Mouse (Mus musculus) heart, embryonic 16.5 days (tissue): ENCODE measurements at regions not wholly inside any gene's neighbourhood (a gene's known extent, or its start where the extent isn't known, plus 50 kb on each side); places are given as distances from the start of the nearest gene placed in this dataset.

ENCODE experiments used
- ATAC-seq: fragments of 200-750 bp; cut with Nextera tagmentation; replicated peaks from 2 replicates; pipeline ENCODE4 v1.8.0; 2017; ENCODE audit warnings: moderate number of reproducible peaks; ENCODE audit not compliant: insufficient read depth, low FRiP score; ENCODE audit errors: extremely low read depth
- H3K27ac ChIP-seq: fragments of 300-500 bp; sonication (generic); 2 replicates; pipeline ENCODE4 v1.5.1; 2014; ENCODE audit warnings: mild to moderate bottlenecking, low read length, control low read depth, moderate library complexity
- H3K27me3 ChIP-seq: fragments of 300-500 bp; sonication (generic); 2 replicates; pipeline ENCODE4 v1.6.1; 2014; ENCODE audit warnings: low read length, mixed read lengths; ENCODE audit not compliant: control insufficient read depth, insufficient read depth
- H3K36me3 ChIP-seq: fragments of 300-500 bp; sonication (generic); 2 replicates; pipeline ENCODE4 v1.6.1; 2014; ENCODE audit not compliant: control insufficient read depth, insufficient read depth
- H3K4me1 ChIP-seq: fragments of 300-500 bp; sonication (generic); 2 replicates; pipeline ENCODE4 v1.6.1; 2014; ENCODE audit warnings: low read length, mixed read lengths; ENCODE audit not compliant: control insufficient read depth, insufficient read depth
- H3K4me2 ChIP-seq: fragments of 300-500 bp; sonication (generic); 2 replicates; pipeline ENCODE4 v1.6.1; 2014; ENCODE audit warnings: low read depth, mild to moderate bottlenecking, control low read depth, low read length
- H3K4me3 ChIP-seq: fragments of 300-500 bp; sonication (generic); 2 replicates; pipeline ENCODE4 v1.5.1; 2014; ENCODE audit warnings: mild to moderate bottlenecking, control low read depth, low read length
- H3K9ac ChIP-seq: fragments of 300-500 bp; sonication (generic); 2 replicates; pipeline ENCODE4 v1.6.1; 2014; ENCODE audit warnings: low read length, control low read depth
- H3K9me3 ChIP-seq: fragments of 300-500 bp; sonication (generic); replicated peaks from 2 replicates; pipeline ENCODE4 v1.6.1; 2016; ENCODE audit warnings: low read length; ENCODE audit not compliant: control insufficient read depth
- WGBS: fragments of 180-500 bp; shearing (Covaris S2); extraction: QIAGEN DNeasy Blood & Tissue Kit; methylation state at CpG from one replicate; pipeline ENCODE4 v1.1.7; 2014; 5-methylcytosine and 5-hydroxymethylcytosine counted together

DNA sequence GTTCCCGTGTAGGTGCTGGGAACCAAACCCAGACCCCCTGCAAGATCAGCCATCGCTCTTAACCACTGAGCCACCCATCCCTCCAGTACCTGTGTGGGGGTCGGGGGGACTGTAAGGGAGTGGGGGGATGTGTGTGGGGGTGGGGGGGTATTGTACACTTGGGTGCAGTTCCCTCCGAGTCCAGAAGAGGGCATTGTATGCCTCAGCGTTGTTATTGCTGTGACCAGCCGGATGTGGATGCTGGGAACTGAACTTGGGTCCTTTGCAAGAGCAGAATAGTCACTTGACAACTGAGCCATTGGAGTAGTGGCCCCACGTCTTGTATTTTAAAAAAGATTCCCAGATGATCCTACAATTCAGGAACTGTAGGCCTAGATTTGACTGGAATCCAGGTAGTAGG is 64.2 kb upstream of the Sec14l1 start:
- H3K4me2 ChIP-seq = no peak overlapping the region
- no peak for ATAC-seq
- no peaks in the 10 kb centered on the region for H3K9me3 ChIP-seq
- whole genome bisulfite sequencing = 87% methylated on average over 7 of the region's 7 CpGs
- no peaks in the 10 kb centered on the region for H3K27me3 ChIP-seq
- H3K4me1 ChIP-seq = peaks cover 14% of the 10 kb centered on the region
- H3K4me3 ChIP-seq = no peak overlapping the region
- H3K36me3 ChIP-seq = no peaks in the 10 kb centered on the region
- H3K9ac ChIP-seq = no peak overlapping the region
- H3K27ac ChIP-seq = no peak overlapping the region

DNA sequence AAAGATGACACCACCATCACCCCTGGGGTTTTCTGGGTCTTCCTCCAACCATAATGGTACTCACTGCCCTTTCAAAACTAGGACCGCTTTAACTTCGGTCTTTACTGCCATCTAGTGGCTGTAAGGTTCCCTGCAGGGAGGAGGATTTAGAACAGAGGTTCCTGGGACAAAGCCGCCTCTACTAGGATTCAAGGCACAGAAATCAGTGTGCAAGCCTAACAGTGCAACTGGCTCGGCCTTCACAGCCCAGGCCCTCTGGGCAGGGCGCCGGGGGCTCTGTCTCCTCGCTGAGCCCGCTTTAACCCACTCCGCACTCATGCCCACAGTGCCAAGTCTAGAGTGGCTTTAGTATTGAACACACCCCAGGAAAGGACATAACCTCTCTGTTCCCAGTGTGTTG is 58.0 kb upstream of the Sec14l1 start:
- H3K9ac ChIP-seq = no peak overlapping the region
- 9% methylated on average over 9 of the region's 9 CpGs for WGBS
- no peak overlapping the region for H3K27ac ChIP-seq
- no peak overlapping the region for H3K4me3 ChIP-seq
- H3K27me3 ChIP-seq = no peaks in the 10 kb centered on the region
- peaks cover 17% of the 10 kb centered on the region for H3K4me1 ChIP-seq
- H3K4me2 ChIP-seq = no peak overlapping the region
- no peaks in the 10 kb centered on the region for H3K36me3 ChIP-seq
- no peaks in the 10 kb centered on the region for H3K9me3 ChIP-seq
- no peak for ATAC-seq

DNA sequence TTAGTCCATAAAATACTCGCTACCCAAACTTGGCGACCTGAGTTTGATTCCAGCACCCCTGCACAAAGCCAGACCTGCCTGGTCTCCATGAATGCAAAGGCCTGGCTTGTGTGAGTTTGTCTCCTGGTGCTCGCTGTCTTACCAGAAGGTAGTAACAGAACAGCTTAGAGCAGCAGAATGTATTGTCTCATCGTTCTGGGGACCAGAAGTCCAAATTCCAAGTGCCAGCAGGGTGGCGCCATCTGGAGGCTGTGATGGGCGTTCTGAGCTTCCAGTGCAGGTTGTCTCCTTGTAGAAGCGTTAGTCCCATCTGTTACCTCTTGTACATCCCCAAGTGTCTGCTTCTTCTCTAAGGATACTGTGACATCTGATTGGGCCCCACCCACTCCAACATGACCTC is 57.5 kb upstream of the Sec14l1 start:
- Histone ChIP-seq H3K9me3 (no peaks in the 10 kb centered on the region), H3K27ac (no peak overlapping the region), H3K4me3 (no peak overlapping the region), H3K4me2 (no peak overlapping the region), H3K4me1 (peaks cover 17% of the 10 kb centered on the region), H3K9ac (no peak overlapping the region), H3K27me3 (no peaks in the 10 kb centered on the region), H3K36me3 (no peaks in the 10 kb centered on the region)
- WGBS = 35% methylated on average over 7 of the region's 7 CpGs
- ATAC-seq = no peak

DNA sequence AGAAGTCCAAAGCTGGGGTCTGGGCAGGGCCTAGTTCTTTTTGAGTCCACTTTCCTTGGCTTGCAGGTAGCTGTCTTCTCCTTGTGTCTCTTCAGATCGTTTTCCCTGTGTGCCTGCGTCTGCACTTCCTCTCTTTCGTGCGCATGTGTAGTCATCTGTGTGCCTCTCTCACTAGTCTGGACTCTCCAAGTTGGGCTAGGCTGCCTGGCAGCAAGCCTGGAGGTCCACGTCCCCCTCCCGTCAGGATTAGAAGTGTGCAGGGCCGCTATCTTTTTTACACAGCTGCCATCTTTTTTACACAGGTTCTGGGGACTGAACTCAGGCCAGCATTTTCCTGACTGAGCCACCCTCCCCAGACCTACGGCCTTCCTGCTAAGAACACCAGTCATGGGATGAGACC is 55.8 kb upstream of the Sec14l1 start:
- Histone ChIP-seq H3K9ac (peak overlapping the region; percentile 51; the same call in 1 of the 2 replicates), H3K27ac (no peak overlapping the region)

DNA sequence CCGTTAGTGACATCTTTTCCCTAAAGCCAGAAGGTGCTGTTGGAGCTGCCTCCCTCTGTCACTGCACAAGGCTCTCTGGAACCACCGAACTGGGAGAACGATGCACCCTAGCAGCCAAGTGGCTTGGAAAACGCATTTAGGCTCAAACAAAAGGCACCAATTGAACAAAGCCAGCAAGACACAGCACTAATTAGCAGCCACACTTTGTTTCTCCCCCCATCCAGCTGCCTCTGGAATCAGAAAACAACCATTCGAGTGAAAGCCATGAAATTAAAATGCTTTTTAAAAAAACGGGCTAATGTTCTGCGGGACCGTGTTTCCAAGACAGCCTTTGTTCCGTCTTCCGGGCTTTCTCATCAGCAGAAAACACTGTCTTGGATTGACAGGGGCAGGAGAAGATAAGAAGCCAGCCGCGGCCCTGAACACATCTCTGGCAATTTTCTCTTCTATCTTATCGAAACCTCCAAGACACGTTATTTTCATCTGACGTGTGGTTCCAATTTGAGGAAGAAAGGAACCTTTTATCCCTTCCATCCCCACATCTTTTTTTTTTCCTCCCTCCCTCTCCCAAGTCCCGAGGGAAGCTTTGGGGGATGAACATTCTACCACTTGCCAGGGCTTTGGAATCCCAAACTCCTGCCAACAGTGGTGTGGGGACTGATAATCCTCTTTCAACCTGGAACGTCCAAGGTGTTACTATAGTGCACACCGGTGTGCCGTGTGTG is 54.8 kb upstream of the Sec14l1 start:
- ATAC-seq = no peak
- Histone ChIP-seq H3K9me3 (no peaks in the 10 kb centered on the region), H3K27me3 (peaks cover 4% of the 10 kb centered on the region; the same call in 1 of the 2 replicates), H3K9ac (0 out of 2 replicates have a peak overlapping the region, but pooled peaks have one; percentile 23), H3K36me3 (no peaks in the 10 kb centered on the region), H3K4me2 (peak overlapping the region; percentile 52), H3K27ac (no peak overlapping the region; the same call in 1 of the 2 replicates), H3K4me1 (peaks cover 17% of the 10 kb centered on the region), H3K4me3 (peak overlapping the region; percentile 20)
- WGBS = 10% methylated on average over 19 of the region's 19 CpGs

More for the DNA sequence above, 55.8 kb upstream of the Sec14l1 start:
- Histone ChIP-seq H3K4me3 (no peak overlapping the region), H3K27me3 (no peaks in the 10 kb centered on the region), H3K4me2 (peak overlapping the region; percentile 33), H3K4me1 (peaks cover 17% of the 10 kb centered on the region), H3K36me3 (no peaks in the 10 kb centered on the region), H3K9me3 (no peaks in the 10 kb centered on the region)
- WGBS = 23% methylated on average over 8 of the region's 8 CpGs
- peak; percentile 66 for ATAC-seq

DNA sequence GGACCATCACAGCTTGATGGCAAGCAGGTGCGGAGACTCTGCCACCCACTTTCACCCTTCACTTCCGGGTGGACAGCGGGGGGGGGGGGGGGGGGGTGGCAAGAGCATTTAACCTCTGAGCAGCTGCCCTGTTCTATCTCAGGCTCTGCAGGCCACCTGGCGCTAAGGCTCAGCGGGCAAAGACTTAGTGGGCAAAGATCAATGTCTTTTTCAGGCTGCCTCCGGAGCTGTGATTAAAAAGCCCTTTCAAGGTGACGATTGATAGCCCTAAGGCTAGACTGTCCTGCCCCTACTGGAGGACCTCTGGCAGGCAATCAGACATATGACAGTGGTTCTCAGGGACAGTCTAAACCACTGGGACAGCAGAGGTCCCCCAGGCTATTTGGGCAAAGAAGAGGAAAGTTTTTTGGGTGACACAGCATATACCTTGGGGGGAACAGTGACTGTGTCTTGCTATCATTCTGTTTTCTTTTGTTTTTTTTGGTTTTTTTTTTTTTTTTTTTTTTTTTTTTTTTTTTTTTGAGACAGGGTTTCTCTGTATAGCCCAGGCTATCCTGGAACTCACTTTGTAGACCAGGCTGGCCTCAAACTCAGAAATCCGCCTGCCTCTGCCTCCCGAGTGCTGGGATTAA is 54.1 kb upstream of the Sec14l1 start:
- ATAC-seq = no peak
- Histone ChIP-seq H3K27ac (no peak overlapping the region), H3K36me3 (no peaks in the 10 kb centered on the region), H3K27me3 (peaks cover 4% of the 10 kb centered on the region; the same call in 1 of the 2 replicates), H3K9ac (0 out of 2 replicates have a peak overlapping the region, but pooled peaks have one; percentile 23), H3K4me3 (peak overlapping the region; percentile 20), H3K4me1 (peaks cover 17% of the 10 kb centered on the region), H3K9me3 (no peaks in the 10 kb centered on the region), H3K4me2 (peak overlapping the region; percentile 52)
- WGBS = 29% methylated on average over 9 of the region's 9 CpGs

DNA sequence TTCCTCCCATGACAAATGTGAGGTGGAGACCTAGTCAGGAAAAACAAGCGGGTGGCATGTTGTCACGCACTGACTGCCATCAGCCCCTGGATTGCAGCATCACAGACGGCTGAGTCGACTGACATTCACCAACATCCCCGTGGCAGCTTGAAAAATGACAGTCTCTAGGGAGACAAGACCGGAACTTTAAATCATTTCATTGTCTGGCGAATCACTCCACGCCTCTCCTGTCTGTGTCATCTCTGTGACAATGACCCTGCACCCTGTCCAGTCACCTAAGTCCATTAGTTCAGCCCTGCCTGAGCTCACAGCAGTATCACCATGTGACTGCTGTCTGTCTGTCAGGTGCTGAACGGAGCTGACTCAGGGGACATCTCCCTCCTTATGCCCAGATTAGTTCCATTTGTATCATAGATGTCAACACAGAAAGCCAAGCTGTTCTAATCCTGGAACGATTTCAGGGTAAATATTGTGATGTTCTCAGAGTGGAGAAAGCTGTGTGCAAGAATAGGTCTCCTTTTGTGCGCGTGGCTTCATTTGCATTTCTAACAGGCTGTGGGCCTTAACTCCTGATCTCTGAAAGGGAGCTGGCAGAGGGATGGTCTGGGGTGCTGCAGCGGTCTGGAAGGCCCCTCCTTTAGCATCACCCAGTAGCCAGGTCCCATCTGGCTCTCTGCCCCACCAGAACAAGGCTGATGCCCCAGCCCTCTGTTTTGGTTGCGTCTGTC is 52.0 kb upstream of the Sec14l1 start:
- Histone ChIP-seq H3K4me2 (no peak overlapping the region), H3K9ac (no peak overlapping the region), H3K36me3 (no peaks in the 10 kb centered on the region), H3K27me3 (peaks cover 4% of the 10 kb centered on the region; the same call in 1 of the 2 replicates), H3K27ac (no peak overlapping the region), H3K9me3 (no peaks in the 10 kb centered on the region), H3K4me1 (peaks cover 17% of the 10 kb centered on the region), H3K4me3 (no peak overlapping the region)
- 52% methylated on average over 14 of the region's 14 CpGs for WGBS
- ATAC-seq = no peak
